Mouse (Mus musculus) heart, postnatal 0 days (tissue): ENCODE results near the gene Frat2. TPM values are rescaled to one million over a fixed set of nuclear protein-coding genes. Genes with fewer than 3 reads are reported as not detected.

Experiments
- ATAC-seq: fragments of 200-750 bp; cut with Nextera tagmentation; 2 replicates; pipeline ENCODE4 v1.8.0; 2017; ENCODE audit warnings: low read depth, moderate number of reproducible peaks, moderate library complexity; ENCODE audit not compliant: insufficient read depth
- DNase-seq: peaks from one replicate; pipeline ENCODE4 v3.0.0-alpha.2; 2016; ENCODE audit warnings: low spot score
- H3K27ac ChIP-seq: fragments of 300-500 bp; sonication (generic); 2 replicates; pipeline ENCODE4 v1.5.1; 2014; ENCODE audit warnings: low read depth, mild to moderate bottlenecking
- H3K27me3 ChIP-seq: fragments of 300-500 bp; sonication (generic); 2 replicates; pipeline ENCODE4 v1.6.1; 2014; ENCODE audit warnings: low read length, mixed read lengths; ENCODE audit not compliant: control insufficient read depth, insufficient read depth
- H3K36me3 ChIP-seq: fragments of 300-500 bp; sonication (generic); replicated peaks from 2 replicates; pipeline ENCODE4 v1.6.1; 2014; ENCODE audit warnings: low read length, mixed read lengths; ENCODE audit not compliant: control insufficient read depth, insufficient read depth
- H3K4me1 ChIP-seq: fragments of 300-500 bp; sonication (generic); 2 replicates; pipeline ENCODE4 v1.6.1; 2014; ENCODE audit warnings: antibody characterized with exemption; ENCODE audit not compliant: control insufficient read depth, insufficient read depth
- H3K4me2 ChIP-seq: fragments of 300-500 bp; sonication (generic); 2 replicates; pipeline ENCODE4 v1.6.1; 2014; ENCODE audit warnings: low read depth, mild to moderate bottlenecking, low read length, moderate library complexity
- H3K4me3 ChIP-seq: fragments of 300-500 bp; sonication (generic); 2 replicates; pipeline ENCODE4 v1.5.1; 2014; ENCODE audit warnings: low read depth, low read length
- H3K9ac ChIP-seq: fragments of 300-500 bp; sonication (generic); replicated peaks from 2 replicates; pipeline ENCODE4 v1.6.1; 2014; ENCODE audit warnings: low read depth, low read length, mixed read lengths
- H3K9me3 ChIP-seq: fragments of 300-500 bp; sonication (generic); replicated peaks from 2 replicates; pipeline ENCODE4 v1.6.1; 2016; ENCODE audit warnings: low read length; ENCODE audit not compliant: control insufficient read depth
- CTCF ChIP-seq: IDR thresholded peaks from 2 replicates; pipeline ENCODE4 v1.5.1; 2016; ENCODE audit warnings: antibody characterized with exemption, control low read depth, low read depth
- EP300 ChIP-seq: IDR thresholded peaks from 2 replicates; pipeline ENCODE4 v1.6.1; 2016; ENCODE audit warnings: antibody characterized with exemption, low read depth
- WGBS: fragments of 180-500 bp; shearing (Covaris S2); extraction: QIAGEN DNeasy Blood & Tissue Kit; methylation state at CpG from one replicate; pipeline ENCODE4 v1.1.7; 2014; 5-methylcytosine and 5-hydroxymethylcytosine counted together
- polyA plus RNA-seq: library from polyadenylated mRNA; unstranded; fragments of >200 nt; fragmentation: Nextera tagmentation; extraction: Ambion mirVana; gene quantifications from 2 replicates; pipeline ENCODE4 v1.2.1, GENCODE M21; 2015
- total RNA-seq: library from RNA; depleted of rRNA; stranded (reverse); fragments of >200 nt; gene quantifications from 2 replicates; pipeline ENCODE4 v1.2.3, GENCODE M21; 2014; ENCODE audit warnings: low replicate concordance

The Frat2 gene
- total and polyA plus RNA-seq, 2 experiments from 2014 or later, result 1.4 to 5.6 TPM

GRCm38 (mm10) chr19:41816915-41817314 lies 31.0 kb downstream of the Frat2 start:
- ATAC-seq, result no peak
- Histone ChIP-seq H3K4me2 (no peak overlapping the region), H3K9me3 (no peaks in the 10 kb centered on the region), H3K27me3 (no peaks in the 10 kb centered on the region), H3K9ac (no peak overlapping the region), H3K27ac (no peak overlapping the region), H3K4me1 (no peaks in the 10 kb centered on the region), H3K4me3 (no peak overlapping the region), H3K36me3 (no peaks in the 10 kb centered on the region)
- WGBS, result 49% methylated on average over 5 of the region's 5 CpGs
- TF ChIP-seq CTCF (no peak), EP300 (no peak)
- no peak for DNase-seq

- no peak for DNase-seq
- H3K9me3 ChIP-seq, result no peaks in the 10 kb centered on the region
- H3K4me1 ChIP-seq, result no peaks in the 10 kb centered on the region
- ATAC-seq, result no peak
- 78% methylated on average over 5 of the region's 5 CpGs for WGBS
- no peak overlapping the region for H3K27ac ChIP-seq
- TF ChIP-seq EP300 (no peak), CTCF (no peak)
- no peak overlapping the region for H3K4me3 ChIP-seq
- H3K9ac ChIP-seq, result no peak overlapping the region
- no peaks in the 10 kb centered on the region for H3K27me3 ChIP-seq
- H3K4me2 ChIP-seq, result no peak overlapping the region
- no peaks in the 10 kb centered on the region for H3K36me3 ChIP-seq
Measured at GRCm38 (mm10) chr19:41816410-41816809, 31.5 kb downstream of the Frat2 start.

- Histone ChIP-seq H3K4me3 (no peak overlapping the region), H3K9ac (no peak overlapping the region), H3K27me3 (no peaks in the 10 kb centered on the region), H3K9me3 (no peaks in the 10 kb centered on the region), H3K27ac (no peak overlapping the region), H3K4me1 (no peaks in the 10 kb centered on the region), H3K4me2 (no peak overlapping the region), H3K36me3 (no peaks in the 10 kb centered on the region)
- TF ChIP-seq EP300 (no peak), CTCF (no peak)
- ATAC-seq (no peak), DNase-seq (no peak)
- WGBS, result 76% methylated on average over 4 of the region's 4 CpGs
Measured at GRCm38 (mm10) chr19:41813374-41813773, 34.6 kb downstream of the Frat2 start.

- DNase-seq, result no peak
- no peak for TF ChIP-seq EP300
- TF ChIP-seq CTCF, result no peak
- Histone ChIP-seq H3K4me3 (no peak overlapping the region), H3K27me3 (no peaks in the 10 kb centered on the region), H3K4me1 (no peaks in the 10 kb centered on the region), H3K27ac (no peak overlapping the region), H3K4me2 (no peak overlapping the region), H3K9ac (no peak overlapping the region), H3K9me3 (no peaks in the 10 kb centered on the region), H3K36me3 (no peaks in the 10 kb centered on the region)
- WGBS, result 85% methylated on average over 10 of the region's 10 CpGs
- ATAC-seq, result no peak
Measured at GRCm38 (mm10) chr19:41812525-41812924, 35.4 kb downstream of the Frat2 start.

GRCm38 (mm10) chr19:41810074-41810473 lies 37.9 kb downstream of the Frat2 start:
- 83% methylated on average over 5 of the region's 5 CpGs for WGBS
- Histone ChIP-seq H3K4me2 (no peak overlapping the region), H3K27me3 (no peaks in the 10 kb centered on the region), H3K9me3 (0 out of 2 replicates have a peak, but pooled peaks cover 4% of the 10 kb centered on the region), H3K9ac (no peak overlapping the region), H3K27ac (no peak overlapping the region), H3K4me3 (no peak overlapping the region), H3K4me1 (no peaks in the 10 kb centered on the region), H3K36me3 (no peaks in the 10 kb centered on the region)
- no peak for DNase-seq
- no peak for ATAC-seq
- no peak for TF ChIP-seq EP300
- no peak for TF ChIP-seq CTCF

GRCm38 (mm10) chr19:41808104-41808634 lies 39.8 kb downstream of the Frat2 start:
- ATAC-seq (no peak), DNase-seq (no peak)
- 0 out of 2 replicates have a peak, but pooled peaks cover 4% of the 10 kb centered on the region for H3K9me3 ChIP-seq
- H3K27ac ChIP-seq, result no peak overlapping the region
- TF ChIP-seq EP300, result no peak
- TF ChIP-seq CTCF, result no peak
- no peaks in the 10 kb centered on the region for H3K4me1 ChIP-seq
- H3K36me3 ChIP-seq, result no peaks in the 10 kb centered on the region
- no peak overlapping the region for H3K9ac ChIP-seq
- no peaks in the 10 kb centered on the region for H3K27me3 ChIP-seq
- no peak overlapping the region for H3K4me2 ChIP-seq
- no peak overlapping the region for H3K4me3 ChIP-seq
- WGBS, result 77% methylated on average over 8 of the region's 8 CpGs
